Mouse (Mus musculus) adrenal gland, postnatal 10 days (tissue): Measurements from ENCODE around the gene Bricd5. TPM values are rescaled to one million over a fixed set of nuclear protein-coding genes. Genes with fewer than 3 reads are reported as not detected.

ENCODE experiments used
- DNase-seq: peaks from one replicate; pipeline ENCODE4 v3.0.0; 2021; ENCODE audit warnings: mixed read lengths
- total RNA-seq, 2 experiments: library from RNA; stranded (reverse); gene quantifications; 2 replicates each; pipeline ENCODE4 v1.2.3; 2021

Gene Bricd5
- total RNA-seq, 2 experiments from 2014 or later = 0.36 to 0.51 TPM

DNA sequence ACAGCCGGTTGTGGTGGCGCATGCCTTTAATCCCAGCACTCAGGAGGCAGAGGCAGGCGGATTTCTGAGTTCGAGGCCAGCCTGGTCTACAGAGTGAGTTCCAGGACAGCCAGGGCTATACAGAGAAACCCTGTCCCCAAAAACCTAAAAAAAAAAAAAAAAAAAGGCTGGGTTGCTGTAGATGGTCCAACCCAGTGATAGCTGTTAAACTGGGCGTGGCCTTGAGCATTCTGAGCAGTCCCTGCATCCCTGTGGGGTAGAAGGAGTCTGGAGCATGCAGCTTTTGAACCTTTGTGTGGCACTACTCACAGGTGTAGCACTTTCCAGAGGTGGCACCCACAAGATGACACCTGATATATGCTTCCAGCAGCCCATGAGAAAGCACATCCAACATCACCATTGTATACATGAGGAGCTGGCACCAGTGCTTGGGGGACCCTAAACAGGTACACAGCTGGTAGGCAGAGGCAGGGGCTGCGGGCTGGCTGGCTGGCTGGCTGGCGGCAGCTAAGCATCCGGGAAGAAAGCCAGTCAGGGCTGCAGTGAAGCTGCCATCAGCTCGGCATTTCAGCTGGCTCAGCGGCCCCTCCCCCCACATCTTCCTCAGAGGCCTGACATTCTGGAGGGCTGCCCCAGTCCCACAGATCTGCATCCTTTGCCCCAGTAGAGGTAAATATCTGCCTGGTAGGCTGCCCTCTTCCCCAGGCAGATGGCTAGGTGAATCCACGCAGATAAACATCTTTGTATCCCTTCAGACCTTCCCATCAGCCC lies 11.6 kb downstream of the Bricd5 start:
- DNase-seq = no peak

- peak; percentile 63 for DNase-seq
Observed at GRCm38 (mm10) chr17:24488186-24488661, 14.5 kb downstream of the Bricd5 start, which contains the start of gene Caskin1. Gene Caskin1, plus strand, starts transcription at chr17:24488601.

GRCm38 (mm10) chr17:24488662-24489264 lies 15.1 kb downstream of the Bricd5 start:
- no peak for DNase-seq

DNA sequence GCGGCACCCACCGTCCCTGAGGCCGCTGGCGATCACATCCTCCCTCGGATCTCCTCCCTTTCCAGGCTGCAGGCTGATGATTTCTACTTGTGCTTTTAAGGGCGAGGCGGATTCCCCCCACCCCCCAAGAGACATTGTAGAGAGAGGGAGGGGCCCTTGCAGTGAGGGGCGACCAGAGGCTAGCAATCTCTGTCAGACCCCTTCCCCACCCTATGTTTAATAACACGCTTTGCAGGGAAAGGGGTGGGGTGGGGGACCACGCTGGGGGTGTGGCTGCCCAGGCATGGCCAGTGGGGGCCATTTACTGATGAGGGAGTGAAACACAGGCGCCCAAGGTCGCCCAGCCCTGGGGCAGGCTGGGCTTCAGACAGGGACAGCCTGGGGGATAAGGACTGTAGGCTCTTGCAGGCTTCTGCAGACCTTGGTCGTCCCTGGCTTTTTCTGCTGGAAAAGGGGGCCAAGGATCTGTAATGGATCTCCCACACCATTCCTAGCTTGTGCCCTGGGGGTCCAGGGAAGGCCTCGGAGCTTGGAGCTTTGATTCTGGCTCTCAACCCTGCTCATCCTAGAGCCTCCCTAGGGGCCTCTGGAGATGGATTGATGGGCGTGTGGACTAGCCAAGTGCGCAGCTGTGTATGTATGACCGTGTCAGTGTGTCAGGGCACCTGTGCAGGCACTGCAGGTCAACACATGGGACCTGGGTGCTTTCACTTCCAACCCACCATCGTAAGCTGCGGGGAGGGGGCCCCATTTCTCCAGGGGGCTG lies 15.8 kb downstream of the Bricd5 start:
- no peak for DNase-seq

GRCm38 (mm10) chr17:24490399-24490798 lies 16.7 kb downstream of the Bricd5 start:
- DNase-seq = no peak

- peak; percentile 72 for DNase-seq
Observed at GRCm38 (mm10) chr17:24494627-24495335, 21.1 kb downstream of the Bricd5 start.

- no peak for DNase-seq
Observed at GRCm38 (mm10) chr17:24495443-24495842, 21.8 kb downstream of the Bricd5 start.

DNA sequence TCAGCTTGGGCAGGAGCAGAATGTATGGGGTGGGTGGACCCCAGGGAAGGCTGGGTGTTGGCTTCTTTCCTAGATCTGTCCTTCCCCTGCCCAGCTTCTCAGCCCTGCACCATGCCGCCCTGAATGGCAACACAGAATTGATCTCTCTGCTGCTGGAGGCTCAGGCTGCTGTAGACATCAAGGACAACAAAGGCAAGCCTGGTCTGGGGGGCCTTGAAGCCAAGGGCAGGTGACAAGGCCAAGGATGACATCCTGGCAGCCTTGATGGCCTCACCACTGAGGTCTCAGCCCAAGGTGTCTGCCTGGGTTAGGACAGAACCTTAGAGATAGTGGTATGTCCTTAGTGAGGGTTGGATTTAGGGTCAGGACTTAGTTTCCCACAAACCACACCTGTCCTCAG lies 22.3 kb downstream of the Bricd5 start:
- no peak for DNase-seq

DNA sequence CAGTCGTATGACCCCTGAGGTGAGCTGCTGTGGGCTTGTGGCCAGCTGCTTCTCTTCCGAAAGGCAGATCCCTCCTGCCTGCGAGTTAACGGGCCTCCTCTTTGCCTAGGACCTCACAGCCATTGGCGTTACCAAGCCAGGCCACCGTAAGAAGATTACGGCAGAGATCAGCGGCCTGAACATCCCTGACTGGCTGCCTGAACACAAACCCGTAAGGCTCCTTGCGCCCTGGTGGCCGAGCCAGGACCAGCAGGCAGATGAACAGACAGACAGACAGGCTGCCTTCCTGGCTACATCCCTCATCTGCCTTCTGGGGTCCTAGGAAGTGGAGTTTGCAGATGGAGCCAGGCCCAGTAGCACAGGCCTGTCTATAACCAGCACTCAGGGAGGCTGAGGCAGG lies 28.5 kb downstream of the Bricd5 start:
- DNase-seq = no peak

DNA sequence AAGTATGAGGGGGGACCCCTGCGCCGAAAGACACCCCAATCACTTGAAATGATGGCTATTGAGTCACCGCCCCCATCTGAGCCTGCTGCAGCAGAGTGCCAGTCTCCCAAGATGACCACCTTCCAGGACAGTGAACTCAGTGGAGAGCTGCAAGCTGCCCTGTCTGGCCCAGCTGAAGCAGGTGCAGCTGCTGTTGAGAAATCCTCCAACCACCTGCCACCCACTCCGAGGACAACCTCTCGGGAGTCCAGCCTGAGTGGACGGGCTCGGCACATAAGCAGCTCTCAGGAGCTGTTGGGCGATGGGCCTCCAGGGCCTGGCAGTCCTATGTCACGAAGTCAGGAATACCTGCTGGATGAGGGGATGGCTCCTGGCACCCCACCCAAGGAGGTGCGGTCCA lies 30.4 kb downstream of the Bricd5 start:
- no peak for DNase-seq

GRCm38 (mm10) chr17:24505286-24505955 lies 31.7 kb downstream of the Bricd5 start:
- no peak for DNase-seq

DNA sequence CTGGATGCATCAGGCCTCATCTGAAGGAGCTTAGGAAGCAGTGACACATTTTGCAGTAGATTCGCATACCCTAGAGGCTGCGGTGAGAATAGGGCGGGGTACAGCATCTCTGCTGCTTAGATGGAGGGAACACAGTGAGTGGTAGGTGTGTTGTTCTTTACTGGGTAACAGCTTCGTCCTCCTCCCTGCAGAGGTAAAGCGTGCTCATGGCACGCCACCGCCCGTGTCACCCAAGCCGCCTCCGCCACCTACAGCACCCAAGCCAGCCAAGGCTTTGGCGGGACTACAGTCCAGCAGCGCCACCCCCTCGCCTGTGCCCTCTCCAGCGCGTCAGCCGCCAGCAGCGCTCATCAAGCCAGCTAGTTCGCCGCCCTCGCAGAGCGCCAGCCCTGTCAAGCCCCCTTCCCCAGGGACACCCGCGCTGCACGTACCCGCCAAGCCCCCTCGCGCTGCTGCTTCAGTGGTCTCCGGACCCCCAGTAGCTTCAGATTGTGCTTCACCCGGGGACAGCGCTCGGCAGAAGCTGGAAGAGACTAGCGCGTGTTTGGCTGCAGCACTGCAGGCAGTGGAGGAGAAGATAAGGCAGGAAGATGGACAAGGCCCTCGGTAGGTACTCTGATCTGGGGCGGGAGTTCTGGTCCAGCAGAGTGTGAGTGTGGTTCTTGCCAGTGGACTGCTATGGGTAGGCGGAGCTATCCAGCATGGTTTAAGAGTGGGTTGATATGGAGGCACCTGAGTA lies 32.8 kb downstream of the Bricd5 start:
- peak; percentile 66 for DNase-seq

GRCm38 (mm10) chr17:24507129-24507664 lies 33.5 kb downstream of the Bricd5 start:
- no peak for DNase-seq

GRCm38 (mm10) chr17:24507806-24508460 lies 34.2 kb downstream of the Bricd5 start:
- peak; percentile 54 for DNase-seq

GRCm38 (mm10) chr17:24513609-24514008 lies 39.9 kb downstream of the Bricd5 start:
- DNase-seq = peak; percentile 77

GRCm38 (mm10) chr17:24514270-24515257 lies 40.9 kb downstream of the Bricd5 start:
- no peak for DNase-seq

GRCm38 (mm10) chr17:24520450-24520849 lies 46.8 kb downstream of the Bricd5 start:
- no peak for DNase-seq

DNA sequence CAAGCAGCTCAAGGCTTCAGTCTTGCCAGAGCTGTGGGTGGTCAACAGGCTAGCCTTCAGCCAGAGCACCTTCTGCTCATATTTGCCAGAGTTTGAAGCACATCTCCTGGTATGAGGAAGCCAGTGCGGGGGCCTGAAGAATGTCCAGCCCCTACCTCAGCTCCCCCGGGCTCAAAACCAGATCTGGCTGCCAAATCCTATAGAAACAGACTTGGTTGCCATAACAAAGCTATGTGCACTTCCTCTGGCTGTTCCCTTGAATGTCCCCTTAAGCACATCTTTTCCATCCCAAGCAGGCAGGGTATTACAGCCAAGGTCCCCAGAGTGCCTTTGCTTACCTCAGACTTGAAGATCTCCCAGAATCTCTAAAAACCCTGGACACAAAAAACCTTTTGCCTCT lies 51.0 kb downstream of the Bricd5 start:
- DNase-seq = no peak
